Mouse (Mus musculus) lung, adult 2 months (tissue): ENCODE measurements at regions not wholly inside any gene's neighbourhood (a gene's known extent, or its start where the extent isn't known, plus 50 kb on each side); places are given as distances from the start of the nearest gene placed in this dataset.

ENCODE experiments used
- CTCF ChIP-seq: fragments of 200-500 bp; IDR thresholded peaks from 2 replicates; pipeline ENCODE4 v1.5.1; 2011; ENCODE audit warnings: mild to moderate bottlenecking, low read length, control low read depth; ENCODE audit not compliant: insufficient read depth
- POLR2A ChIP-seq: fragments of 200-500 bp; IDR thresholded peaks from 2 replicates; pipeline ENCODE4 v1.6.1; 2011; ENCODE audit warnings: low read depth, mild to moderate bottlenecking, control low read depth, low read length, borderline replicate concordance; ENCODE audit errors: extremely low read depth

GRCm38 (mm10) chr10:99430175-99430574 lies 167.1 kb downstream of the Dusp6 start:
- TF ChIP-seq CTCF, result no peak
- no peak for TF ChIP-seq POLR2A
